Mouse (Mus musculus): ENCODE data around the gene Olfr1359.

Olfr1359 gene

DNA sequence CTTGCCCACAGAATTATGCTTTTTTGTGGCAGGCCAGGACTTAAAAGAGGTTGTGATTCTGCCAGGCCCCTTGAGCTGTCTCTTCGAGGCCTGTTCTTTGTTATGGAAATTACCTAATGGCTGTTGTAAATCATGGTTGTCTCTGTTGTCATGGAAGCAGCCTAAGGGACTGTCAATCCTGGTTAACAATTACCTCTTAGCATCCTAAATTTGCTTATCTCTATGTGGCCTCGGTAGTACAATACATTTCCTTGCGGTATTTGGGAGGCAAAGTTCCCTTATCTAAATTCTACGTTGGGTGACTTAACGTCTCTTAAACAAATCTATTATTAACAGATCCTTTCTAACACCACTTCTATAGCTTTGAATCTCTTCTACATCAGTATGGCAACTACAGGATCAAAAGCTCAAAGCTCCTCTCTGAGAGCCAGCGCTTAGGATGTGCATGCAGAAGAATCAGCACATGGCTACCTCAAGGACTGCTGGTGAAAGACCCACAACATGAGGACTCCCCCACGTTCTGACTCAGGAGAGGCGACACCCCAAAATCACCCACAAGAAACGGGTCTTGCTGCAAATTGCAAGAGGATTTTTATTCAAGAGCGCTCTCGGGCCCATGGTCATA lies 30.1 kb downstream of the Olfr1359 start:
- DNase-seq: no peak

- no peak for DNase-seq
These were observed 31.6 kb downstream of the Olfr1359 start for GRCm38 (mm10) chr13:21729544-21729943.

DNA sequence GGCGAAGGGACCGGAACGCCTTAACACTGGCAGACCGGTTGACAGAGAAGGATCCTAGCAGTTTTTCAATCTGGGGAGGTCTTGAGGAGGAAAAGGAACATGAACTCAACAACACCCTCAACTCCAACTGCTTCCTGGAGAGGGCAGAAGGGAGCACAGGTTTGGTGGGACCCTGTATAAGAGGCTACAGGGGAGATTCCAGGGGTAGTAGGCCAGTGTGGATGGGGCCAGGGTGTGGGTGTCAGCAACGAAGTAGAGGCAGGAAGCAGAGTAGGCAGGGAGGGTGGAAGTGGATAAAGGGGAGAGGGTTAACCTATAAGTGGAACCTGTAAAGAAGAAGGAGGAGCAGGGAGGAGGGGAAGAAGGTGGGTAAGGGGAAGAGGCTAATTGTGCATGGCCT lies 35.6 kb downstream of the Olfr1359 start:
- DNase-seq: no peak

DNA sequence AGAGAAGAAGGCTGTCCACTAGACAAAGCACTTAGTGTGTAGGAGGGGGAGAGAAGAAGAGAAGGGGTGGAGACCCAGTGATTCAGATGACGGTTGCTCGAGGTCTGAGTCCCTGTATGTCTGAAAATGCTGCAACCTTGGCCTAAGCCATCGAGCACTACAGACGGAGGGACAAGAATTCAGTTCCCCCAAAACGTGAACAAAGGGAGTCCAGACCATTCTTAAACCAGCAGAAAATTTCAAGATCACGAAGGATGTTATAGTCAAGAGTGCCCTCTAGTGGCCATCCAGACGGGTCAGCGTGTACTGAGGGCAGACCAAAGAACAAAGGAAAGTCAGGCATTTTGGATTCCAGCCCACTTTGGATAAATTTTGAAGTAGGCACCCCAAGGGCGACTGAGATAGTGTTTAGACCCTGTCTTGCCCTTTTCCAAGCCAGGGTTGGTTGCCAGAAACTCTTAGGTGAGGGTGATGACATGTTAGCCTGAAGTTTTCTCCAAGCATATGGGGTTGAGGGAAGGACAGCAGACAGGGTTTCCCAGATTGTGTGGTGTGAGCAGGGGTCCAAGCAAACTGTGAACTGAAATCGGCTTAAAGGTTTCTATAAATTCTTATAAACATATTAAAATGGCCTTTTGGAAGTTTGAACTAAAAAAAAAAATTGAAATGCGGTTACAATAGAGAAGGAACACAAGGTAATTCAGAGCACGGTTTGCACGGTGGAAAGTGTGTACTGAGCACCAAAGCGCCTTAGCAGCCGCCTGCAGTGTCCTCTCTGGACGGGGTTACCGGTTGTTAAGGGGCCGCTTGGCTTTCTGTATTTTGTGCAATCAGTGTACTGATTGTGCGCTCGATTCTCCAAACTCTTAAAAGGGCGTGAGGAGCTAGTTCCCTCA lies 36.3 kb downstream of the Olfr1359 start:
- DNase-seq: peak; percentile 55

GRCm38 (mm10) chr13:21734906-21735767 lies 37.2 kb downstream of the Olfr1359 start, which contains the start of gene Hist1h4j:
Gene Hist1h4j, plus strand, starts transcription at chr13:21735064.
- peak; percentile 76 for DNase-seq

GRCm38 (mm10) chr13:21745006-21745405 lies 47.1 kb downstream of the Olfr1359 start:
- no peak for DNase-seq

DNA sequence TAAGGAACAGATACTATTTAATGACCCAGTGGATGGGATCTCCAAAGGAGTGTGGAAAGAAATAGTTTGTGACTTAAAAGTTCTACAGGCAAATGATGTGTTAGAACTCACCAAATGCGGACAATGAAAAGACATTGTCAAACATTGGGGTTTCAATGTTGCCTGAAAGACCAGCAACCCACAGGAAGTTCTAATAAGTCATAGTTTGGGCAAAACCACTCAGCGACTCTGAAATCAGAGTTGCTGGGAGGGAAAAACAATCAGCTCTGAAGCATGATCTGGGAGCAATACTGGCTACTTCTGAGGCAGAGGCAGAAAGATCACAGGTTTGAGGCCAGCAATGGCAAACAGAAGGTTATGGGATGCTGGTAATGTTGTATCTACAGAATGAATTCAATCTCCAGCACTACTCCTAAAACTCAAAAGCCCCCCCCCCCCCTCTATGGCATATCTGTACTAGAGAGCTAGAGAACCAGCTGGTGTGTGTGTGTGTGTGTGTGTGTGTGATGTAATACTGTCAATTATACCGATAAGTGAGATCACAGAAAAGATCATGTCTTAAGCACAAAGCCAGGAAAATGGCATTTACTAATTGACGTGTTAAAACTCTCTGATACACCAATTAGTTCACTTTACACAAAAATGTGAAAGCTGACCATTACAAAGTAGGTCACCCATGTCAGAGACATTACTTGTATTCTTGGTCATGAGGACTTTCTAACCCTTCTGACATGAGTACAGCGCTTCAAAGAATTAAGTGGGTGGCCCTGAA lies 51.7 kb downstream of the Olfr1359 start:
- no peak for DNase-seq

- DNase-seq: peak; percentile 91
These were observed 52.5 kb downstream of the Olfr1359 start, which contains the start of gene Hist1h4k for GRCm38 (mm10) chr13:21750159-21751017. Gene Hist1h4k, minus strand, starts transcription at chr13:21750505.

DNA sequence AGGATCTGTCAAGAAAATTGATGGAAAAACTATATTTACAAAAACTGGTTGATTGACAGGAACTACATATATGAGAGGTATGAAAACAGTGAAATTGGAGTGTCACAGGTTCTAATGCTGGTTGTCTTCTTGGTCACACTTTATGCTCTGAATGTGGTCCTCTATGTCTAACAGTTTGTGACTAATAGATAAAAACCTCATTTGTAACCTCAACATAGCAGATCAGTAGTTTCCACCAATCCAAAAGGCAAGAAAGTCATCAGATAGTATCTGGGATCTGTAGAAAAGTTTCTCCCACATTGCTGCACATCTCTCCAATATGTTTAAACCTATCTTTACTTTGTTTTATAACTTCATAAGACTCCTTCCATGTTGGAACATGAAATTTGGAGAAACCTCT lies 53.5 kb downstream of the Olfr1359 start:
- no peak for DNase-seq

DNA sequence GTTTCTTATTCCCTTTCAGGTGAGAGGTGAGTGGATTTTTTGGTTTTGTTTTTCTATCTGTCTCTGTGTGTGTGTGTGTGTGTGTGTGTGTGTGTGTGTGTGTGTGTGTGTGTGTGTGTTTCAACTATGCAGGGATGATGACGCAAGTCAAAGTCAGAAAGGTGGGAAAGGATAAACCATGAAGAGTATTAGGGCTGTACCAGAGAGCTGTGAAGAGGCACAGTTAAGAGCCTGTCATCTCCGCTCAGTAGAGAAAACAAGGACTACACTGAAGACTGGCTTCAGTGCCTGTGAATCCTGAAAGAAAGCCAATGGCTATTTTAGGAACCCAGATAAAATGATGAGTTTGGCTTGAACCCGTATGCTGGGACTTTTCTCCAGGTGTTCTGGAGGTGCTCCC lies 53.9 kb downstream of the Olfr1359 start:
- no peak for DNase-seq

- DNase-seq: no peak
These were observed 54.4 kb downstream of the Olfr1359 start for GRCm38 (mm10) chr13:21752356-21752755.

- no peak for DNase-seq
These were observed 55.2 kb downstream of the Olfr1359 start for GRCm38 (mm10) chr13:21753051-21753523.

- DNase-seq: peak; percentile 19
These were observed 55.8 kb downstream of the Olfr1359 start, which contains the start of the genes Hist1h2ak and Hist1h2bn for GRCm38 (mm10) chr13:21753524-21754285. Gene Hist1h2ak, minus strand, starts transcription at chr13:21753827. Gene Hist1h2bn, plus strand, starts transcription at chr13:21754123.

- DNase-seq: peak; percentile 29
These were observed 56.5 kb downstream of the Olfr1359 start for GRCm38 (mm10) chr13:21754294-21755001.

DNA sequence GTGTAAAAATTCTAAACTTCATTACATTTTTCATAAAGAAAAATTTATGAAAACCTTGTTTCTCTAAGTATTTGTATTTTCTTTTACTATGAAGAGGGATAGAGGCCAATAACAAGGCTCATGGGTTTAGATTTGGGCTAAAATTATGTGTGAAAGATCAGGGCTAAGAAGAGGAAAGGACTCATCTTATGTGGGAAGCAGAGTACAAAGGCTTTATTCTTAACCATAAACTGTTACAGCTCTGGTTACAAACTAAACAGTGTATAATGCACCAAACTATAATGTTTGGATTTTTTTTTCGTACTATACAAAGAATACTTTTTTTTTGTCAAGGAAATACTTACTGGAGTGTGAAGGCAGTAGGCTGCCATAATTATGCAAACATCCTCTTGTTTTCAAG lies 57.8 kb downstream of the Olfr1359 start:
- DNase-seq: no peak
